Mouse (Mus musculus): ENCODE measurements around the gene Psd. TPM values are rescaled to one million over a fixed set of nuclear protein-coding genes. Genes with fewer than 3 reads are reported as not detected.

Gene Psd
- total RNA-seq, 2 experiments from 2014 or later: 0.09 to 0.11 TPM

- no peak for DNase-seq (ENCODE audit: low spot score)
Measured at GRCm38 (mm10) chr19:46321101-46321943, 5.6 kb downstream of the Psd start.

DNA sequence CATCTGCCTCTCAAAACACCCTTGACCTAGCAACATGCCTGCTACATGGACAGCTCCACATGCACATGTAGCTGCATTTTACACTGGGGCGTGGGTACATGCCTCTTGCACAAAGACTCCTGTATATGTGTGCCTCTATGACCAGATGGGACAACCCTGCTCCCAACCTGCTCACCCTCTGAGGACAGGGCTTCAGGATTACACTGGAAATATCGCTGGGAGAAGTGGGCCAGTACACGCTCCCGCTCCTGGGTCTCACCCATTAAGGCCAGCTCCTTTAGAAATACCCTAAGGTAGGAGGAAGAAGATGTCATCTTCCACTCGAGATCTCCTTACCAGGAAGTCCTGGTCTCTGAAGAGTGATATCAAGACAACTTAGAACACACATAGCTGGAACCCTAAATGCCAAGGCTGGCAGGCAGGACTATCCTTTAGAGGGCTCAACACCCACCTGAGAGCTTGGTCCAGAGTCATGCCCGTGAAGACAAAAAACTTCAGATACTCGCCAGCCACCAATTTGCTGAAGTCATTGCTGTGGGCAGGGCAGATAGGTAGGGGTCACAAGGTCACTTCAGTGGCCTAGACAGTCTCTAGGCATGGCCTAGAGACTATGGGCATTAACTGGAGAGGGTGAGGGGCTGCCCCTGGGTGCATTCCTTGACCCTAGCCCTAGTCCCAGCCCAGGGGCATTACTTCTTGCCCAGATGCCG is 6.7 kb downstream of the Psd start:
- no peak for DNase-seq (ENCODE audit: low spot score)

- no peak for DNase-seq (ENCODE audit: low spot score)
Measured at GRCm38 (mm10) chr19:46318586-46319378, 8.2 kb downstream of the Psd start.

- DNase-seq (ENCODE audit: low spot score): no peak
Measured at GRCm38 (mm10) chr19:46318031-46318471, 8.9 kb downstream of the Psd start.

DNA sequence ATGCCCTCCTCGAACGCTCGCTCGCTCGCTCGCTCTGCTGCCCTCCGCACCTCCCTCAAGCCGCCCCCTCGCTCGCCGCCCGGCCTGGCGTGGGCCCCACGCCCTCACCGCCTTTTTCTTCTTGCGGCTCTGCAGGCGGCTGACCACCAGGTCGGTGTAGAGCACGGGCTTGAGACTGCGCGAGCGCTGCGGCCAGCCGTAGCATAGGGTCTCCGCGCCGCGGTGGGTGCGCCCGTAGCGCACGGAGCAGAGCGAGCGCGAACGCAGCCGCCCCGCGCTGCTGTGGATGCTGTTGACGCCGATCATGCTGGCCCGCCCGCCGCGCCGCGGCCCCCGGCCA is 9.4 kb downstream of the Psd start:
- no peak for DNase-seq (ENCODE audit: low spot score)

DNA sequence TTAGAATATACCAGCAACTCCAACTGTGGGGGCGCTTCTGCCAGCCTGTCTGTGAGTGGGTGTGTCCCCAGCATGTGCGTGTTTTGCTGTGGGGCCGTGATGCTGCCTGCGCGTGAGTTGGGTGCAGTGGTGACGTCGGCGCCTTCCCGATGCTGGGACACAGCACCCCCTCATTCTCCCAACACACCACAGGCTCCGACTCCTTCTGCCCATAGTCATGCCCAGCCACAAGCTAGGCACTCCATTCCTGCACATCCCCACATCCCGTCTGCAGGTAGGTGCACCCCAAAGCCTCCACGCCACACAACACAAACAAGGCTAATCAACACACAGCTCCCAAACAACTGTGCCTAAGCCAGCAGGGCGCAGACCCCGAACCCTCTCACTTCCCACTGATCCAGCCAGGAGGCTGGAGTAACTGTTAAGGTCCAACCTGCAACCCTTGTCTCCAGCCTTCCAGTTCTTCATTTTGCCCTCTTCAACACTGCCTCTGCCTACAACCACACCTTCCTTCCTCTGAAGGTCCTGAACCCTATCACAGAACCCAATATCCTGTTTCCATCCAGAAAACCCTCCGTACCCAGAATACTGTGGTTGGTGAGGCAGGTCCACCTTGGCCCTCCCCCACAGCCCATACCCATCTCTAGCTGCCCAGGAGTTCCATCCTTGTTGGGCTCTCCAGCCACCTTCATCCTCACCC is 10.0 kb downstream of the Psd start:
- DNase-seq (ENCODE audit: low spot score): no peak

DNA sequence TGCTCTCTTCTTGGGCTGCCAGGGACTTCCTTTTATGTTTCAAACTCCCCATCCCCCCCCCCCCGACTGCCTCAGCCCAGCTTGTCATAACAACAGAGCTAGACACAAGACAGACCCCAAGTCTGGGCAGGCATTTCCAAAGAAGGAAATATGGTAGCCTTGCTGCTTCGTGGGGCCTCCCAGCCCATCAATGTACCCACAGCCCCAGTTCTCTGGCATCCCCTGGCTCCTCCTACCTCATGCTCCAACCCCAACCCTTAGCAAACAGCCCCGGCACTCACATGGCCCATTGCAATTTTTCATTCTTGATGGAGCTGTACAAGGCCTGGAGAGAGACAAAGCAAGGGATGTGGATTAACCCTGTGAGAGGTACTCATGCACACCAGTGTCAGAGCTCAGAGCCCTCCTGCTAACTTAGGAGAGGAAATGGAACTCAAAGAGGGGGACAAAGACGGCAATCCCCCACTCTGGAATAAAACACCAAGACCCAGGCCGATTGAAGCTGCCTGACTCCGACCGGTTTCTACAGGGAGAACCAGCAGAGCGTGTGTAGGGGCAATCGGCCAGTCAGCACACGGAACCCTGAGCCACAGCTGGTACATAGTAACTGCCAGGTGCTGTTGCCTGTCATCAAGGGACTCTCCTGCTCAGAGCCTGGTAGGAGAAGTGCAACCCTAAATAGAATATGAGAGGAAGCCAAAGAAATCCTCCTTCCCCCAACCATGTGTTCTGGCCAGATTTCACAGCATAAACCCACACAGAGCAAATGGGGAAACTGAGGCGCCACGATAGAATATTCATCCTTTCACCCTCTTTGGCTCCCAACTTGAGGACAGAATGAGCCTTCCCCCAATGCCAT is 11.0 kb downstream of the Psd start:
- no peak for DNase-seq (ENCODE audit: low spot score)

GRCm38 (mm10) chr19:46314872-46315742 is 11.8 kb downstream of the Psd start:
- no peak for DNase-seq (ENCODE audit: low spot score)

- no peak for DNase-seq (ENCODE audit: low spot score)
Measured at GRCm38 (mm10) chr19:46314151-46314601, 12.8 kb downstream of the Psd start.

DNA sequence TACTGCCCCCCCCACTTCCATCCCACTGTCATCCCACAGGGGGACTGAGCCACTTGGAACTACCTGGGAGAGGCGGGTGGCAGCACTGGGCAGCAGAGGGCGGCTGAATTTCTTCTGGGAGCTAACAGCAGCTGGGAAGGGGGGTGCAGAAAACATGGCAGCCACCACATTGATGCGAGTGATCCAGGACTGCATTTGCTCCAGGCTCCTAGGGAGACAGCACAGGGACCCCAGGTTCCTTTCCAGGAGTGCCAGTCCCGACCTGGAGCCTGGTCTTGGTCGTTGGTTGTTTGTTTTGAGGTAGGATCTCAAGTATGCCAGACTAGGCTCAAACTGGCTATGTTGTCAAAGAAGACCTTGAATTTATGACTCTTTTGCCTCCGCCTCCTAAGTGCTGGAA is 13.4 kb downstream of the Psd start:
- no peak for DNase-seq (ENCODE audit: low spot score)

DNA sequence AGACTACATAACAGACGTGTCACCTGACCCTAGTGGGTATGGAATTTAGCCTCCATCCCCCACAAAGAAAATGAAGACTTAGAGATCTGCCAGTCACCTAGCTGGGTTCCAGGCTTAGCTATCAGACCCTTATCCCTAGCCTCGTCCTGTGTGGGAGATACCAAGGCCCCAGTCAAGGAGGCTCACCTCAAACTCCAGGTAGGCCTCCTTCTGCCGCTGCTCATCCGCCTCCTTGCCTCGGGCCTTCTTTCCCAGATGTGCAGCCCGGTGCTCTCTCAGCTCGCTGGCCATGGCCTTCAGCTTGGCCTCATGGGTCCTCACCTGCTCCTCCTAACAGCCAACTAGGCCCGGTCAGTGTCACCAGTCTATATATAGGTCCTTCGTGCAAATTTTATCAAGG is 13.8 kb downstream of the Psd start:
- no peak for DNase-seq (ENCODE audit: low spot score)

DNA sequence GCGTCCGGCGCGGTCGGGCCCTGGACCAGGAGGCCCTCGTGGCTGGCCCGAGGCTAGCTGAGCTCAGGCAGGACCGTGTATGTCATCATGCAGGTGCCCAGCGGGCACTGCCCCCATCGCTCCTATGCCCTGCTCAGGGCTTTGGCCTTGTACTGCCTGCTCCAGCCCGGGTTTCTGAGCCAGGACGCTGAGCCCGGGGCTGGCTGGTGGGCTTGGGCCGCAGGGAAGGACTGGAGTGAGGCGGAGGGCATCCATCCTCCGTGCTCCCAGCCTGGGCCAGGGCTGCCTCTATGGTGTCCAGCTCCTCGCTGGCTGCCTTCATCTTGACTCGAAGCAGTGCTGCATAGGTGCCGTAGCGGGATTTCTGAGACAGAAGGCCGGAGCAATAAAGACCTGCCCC is 14.4 kb downstream of the Psd start:
- DNase-seq (ENCODE audit: low spot score): no peak

- no peak for DNase-seq (ENCODE audit: low spot score)
Measured at GRCm38 (mm10) chr19:46311341-46311740, 15.6 kb downstream of the Psd start.

DNA sequence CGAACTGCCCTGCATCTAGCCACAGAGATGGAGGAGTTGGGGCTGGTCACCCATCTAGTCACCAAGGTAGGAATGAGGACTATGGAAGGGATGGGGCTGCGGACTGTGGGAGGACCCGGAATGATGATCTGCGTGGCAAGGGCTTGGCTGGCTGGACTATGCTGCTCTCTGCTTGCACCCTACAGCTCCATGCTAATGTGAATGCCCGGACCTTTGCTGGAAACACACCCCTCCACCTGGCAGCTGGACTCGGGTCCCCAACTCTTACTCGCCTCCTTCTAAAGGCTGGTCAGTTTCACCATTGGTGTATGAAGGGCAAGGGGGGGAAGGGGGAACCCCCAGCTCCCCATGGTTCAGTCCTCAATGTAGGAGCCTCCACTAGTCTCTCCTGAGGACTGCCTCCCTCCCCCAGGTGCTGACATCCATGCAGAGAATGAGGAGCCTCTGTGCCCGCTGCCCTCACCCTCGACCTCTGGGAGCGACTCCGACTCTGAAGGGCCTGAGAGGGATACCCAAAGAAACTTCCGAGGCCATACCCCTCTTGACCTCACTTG is 16.6 kb downstream of the Psd start:
- DNase-seq (ENCODE audit: low spot score): no peak

GRCm38 (mm10) chr19:46309651-46310305 is 17.2 kb downstream of the Psd start:
- no peak for DNase-seq (ENCODE audit: low spot score)

DNA sequence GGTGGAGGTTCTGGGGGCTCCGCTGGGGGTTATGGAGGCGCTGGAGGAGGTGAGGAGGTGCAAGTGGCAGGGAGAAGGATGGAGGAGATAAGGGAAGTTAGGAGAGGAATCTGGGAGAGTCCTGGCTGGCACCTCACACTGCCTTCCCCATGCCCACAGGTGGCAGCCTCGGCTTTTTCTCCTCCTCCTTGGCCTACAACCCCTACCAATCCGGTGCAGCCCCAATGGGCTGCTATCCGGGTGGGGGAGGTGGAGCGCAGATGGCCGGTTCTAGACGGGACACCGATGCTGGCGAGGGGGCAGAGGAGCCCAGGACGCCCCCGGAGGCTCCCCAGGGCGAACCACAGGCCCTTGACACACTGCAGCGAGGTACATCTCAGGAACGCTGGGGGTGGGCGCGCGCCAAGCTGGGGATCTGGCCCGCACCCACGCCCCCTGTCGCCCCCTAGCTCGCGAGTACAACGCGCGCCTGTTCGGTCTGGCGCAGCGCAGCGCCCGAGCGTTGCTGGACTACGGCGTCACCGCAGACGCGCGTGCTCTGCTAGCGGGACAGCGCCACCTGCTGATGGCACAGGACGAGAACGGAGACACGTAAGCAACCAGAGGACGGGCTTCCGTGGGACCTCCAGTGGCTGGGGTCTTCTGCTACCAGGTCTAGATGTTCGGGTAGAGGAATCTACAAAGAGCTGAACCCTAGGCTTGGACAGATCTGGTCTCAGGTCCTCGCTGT is 18.1 kb downstream of the Psd start:
- DNase-seq (ENCODE audit: low spot score): peak; percentile 83

DNA sequence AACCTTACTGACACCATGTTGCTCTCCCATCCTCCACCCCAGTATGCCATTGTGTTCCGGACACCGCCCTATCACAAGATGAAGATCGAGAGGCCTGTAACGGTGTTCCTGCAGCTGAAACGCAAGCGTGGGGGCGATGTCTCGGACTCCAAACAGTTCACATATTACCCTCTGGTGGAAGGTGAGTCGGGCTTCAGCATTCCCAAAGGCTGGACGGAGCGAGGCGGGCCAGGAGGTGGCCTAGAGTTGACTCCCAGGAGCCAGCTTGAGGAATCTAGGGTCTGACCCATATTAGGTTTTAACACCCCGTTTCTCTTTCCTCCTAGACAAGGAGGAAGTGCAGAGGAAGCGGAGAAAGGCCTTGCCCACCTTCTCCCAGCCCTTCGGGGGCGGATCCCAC is 18.7 kb downstream of the Psd start:
- DNase-seq (ENCODE audit: low spot score): no peak

- DNase-seq (ENCODE audit: low spot score): no peak
Measured at GRCm38 (mm10) chr19:46307781-46308180, 19.2 kb downstream of the Psd start.

Data from gastrocnemius, adult 18-20 months (tissue).